Mouse (Mus musculus) large intestine, adult 2 months (tissue): ENCODE measurements around the gene Cox18. TPM values are rescaled to one million over a fixed set of nuclear protein-coding genes. Genes with fewer than 3 reads are reported as not detected.
"Not testable (repeated sequence)": the region's sequence is repeated elsewhere in the genome, so short reads cannot be mapped to it uniquely, and the experiment has no call there.

Experiments
- DNase-seq: peaks from one replicate; pipeline ENCODE4 v3.0.0-alpha.2; 2012; ENCODE audit warnings: low read depth, low spot score
- WGBS: fragments of 180-500 bp; shearing (Covaris S2); methylation state at CpG from one replicate; pipeline ENCODE4 v1.1.7; 2018; 5-methylcytosine and 5-hydroxymethylcytosine counted together
- polyA plus RNA-seq: library from polyadenylated mRNA; depleted of rRNA; stranded (reverse); fragments of >200 nt; gene quantifications from 2 replicates; pipeline ENCODE4 v1.2.3, GENCODE M21; 2012; rRNA removed

The Cox18 gene
- polyA plus RNA-seq, result 21.4 and 23.7 TPM in 2 replicates

GRCm38 (mm10) chr5:90223534-90224381 is at the start of gene Cox18:
Gene Cox18 (minus strand): TSS chr5:90224001.
- DNase-seq, result peak; percentile 100
- WGBS, result under 1% methylated on average over 62 of the region's 62 CpGs

- WGBS, result 76% methylated on average over 2 of the region's 2 CpGs
- not testable (repeated sequence) for DNase-seq
Observed at GRCm38 (mm10) chr5:90262230-90262629, 38.4 kb upstream of the Cox18 start.

GRCm38 (mm10) chr5:90257023-90257422 is 33.2 kb upstream of the Cox18 start:
- DNase-seq, result no peak
- WGBS, result 89% methylated on average over 3 of the region's 3 CpGs

GRCm38 (mm10) chr5:90247503-90247902 is 23.7 kb upstream of the Cox18 start:
- peak; percentile 18 for DNase-seq

GRCm38 (mm10) chr5:90246987-90247386 is 23.2 kb upstream of the Cox18 start:
- WGBS, result 84% methylated on average over 2 of the region's 2 CpGs
- no peak for DNase-seq

- 70% methylated on average over 4 of the region's 4 CpGs for WGBS
- no peak for DNase-seq
Observed at GRCm38 (mm10) chr5:90246567-90246966, 22.8 kb upstream of the Cox18 start.

- DNase-seq, result no peak
- WGBS, result 47% methylated on average over 4 of the region's 4 CpGs
Observed at GRCm38 (mm10) chr5:90245416-90245815, 21.6 kb upstream of the Cox18 start.

GRCm38 (mm10) chr5:90235217-90235616 is 11.4 kb upstream of the Cox18 start:
- DNase-seq, result no peak
- WGBS, result 94% methylated on average over 8 of the region's 8 CpGs

- WGBS, result 93% methylated on average over 4 of the region's 4 CpGs
Observed at GRCm38 (mm10) chr5:90233305-90233704, 9.5 kb upstream of the Cox18 start.

GRCm38 (mm10) chr5:90229760-90230159 is 6.0 kb upstream of the Cox18 start:
- DNase-seq, result no peak

More at GRCm38 (mm10) chr5:90233305-90233704, 9.5 kb upstream of the Cox18 start:
- no peak for DNase-seq

GRCm38 (mm10) chr5:90226696-90227095 is 2.9 kb upstream of the Cox18 start:
- WGBS, result 93% methylated on average over 3 of the region's 3 CpGs
- no peak for DNase-seq

More at GRCm38 (mm10) chr5:90229760-90230159, 6.0 kb upstream of the Cox18 start:
- WGBS, result 90% methylated on average over 2 of the region's 2 CpGs

- no peak for DNase-seq
- 76% methylated on average over 5 of the region's 5 CpGs for whole genome bisulfite sequencing
Observed at GRCm38 (mm10) chr5:90224730-90225129, 929 bp upstream of the Cox18 start.

GRCm38 (mm10) chr5:90222937-90223336 is 864 bp downstream of the Cox18 start:
- WGBS, result 21% methylated on average over 3 of the region's 3 CpGs
- DNase-seq, result no peak

- WGBS, result 93% methylated on average over 3 of the region's 3 CpGs
- no peak for DNase-seq
Observed at GRCm38 (mm10) chr5:90217791-90218190, 6.0 kb downstream of the Cox18 start.

- DNase-seq, result no peak
- WGBS, result 92% methylated on average over 12 of the region's 12 CpGs
Observed at GRCm38 (mm10) chr5:90217226-90217625, 6.6 kb downstream of the Cox18 start.

- whole genome bisulfite sequencing, result 97% methylated on average over 12 of the region's 12 CpGs
- DNase-seq, result no peak
Observed at GRCm38 (mm10) chr5:90213356-90213755, 10.4 kb downstream of the Cox18 start.

- WGBS, result 4% methylated on average over 5 of the region's 5 CpGs
- DNase-seq, result peak; percentile 45
Observed at GRCm38 (mm10) chr5:90203168-90203567, 20.6 kb downstream of the Cox18 start.

GRCm38 (mm10) chr5:90202447-90203117 is 21.2 kb downstream of the Cox18 start:
- no peak for DNase-seq
- WGBS, result 28% methylated on average over 9 of the region's 9 CpGs

- WGBS, result 37% methylated on average over 16 of the region's 16 CpGs
- no peak for DNase-seq
Observed at GRCm38 (mm10) chr5:90199922-90200632, 23.7 kb downstream of the Cox18 start.

- 16% methylated on average over 6 of the region's 6 CpGs for WGBS
- DNase-seq, result peak; percentile 36
Observed at GRCm38 (mm10) chr5:90194831-90195230, 29.0 kb downstream of the Cox18 start.
